Mouse (Mus musculus): Measurements from ENCODE around the gene Arl14ep.

Gene Arl14ep

GRCm38 (mm10) chr2:106942451-106942850, 31.8 kb downstream of the Arl14ep start:
- DNase-seq = no peak

GRCm38 (mm10) chr2:106935681-106936080, 38.5 kb downstream of the Arl14ep start:
- no peak for DNase-seq

DNA sequence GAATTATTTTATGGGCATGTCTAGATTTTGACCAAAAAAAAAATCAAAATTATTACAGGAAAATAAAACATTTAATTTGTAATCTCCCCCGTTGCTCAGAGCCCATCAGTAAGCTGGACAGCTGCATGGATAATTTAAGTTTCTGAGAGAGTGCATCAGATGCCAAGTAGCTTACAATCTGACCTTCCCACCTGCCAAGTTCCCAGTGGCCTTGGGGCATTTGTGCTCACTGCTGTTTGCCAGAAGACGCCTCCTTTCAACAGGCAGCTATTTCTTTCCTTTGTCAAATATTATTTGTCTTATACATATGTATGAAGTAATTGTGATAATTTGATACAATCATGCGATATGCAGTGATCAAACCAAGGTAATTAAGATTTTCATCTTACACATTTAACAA, 44.3 kb downstream of the Arl14ep start:
- DNase-seq = no peak
